Mouse (Mus musculus): ENCODE measurements around the gene Tbc1d25.

DNA sequence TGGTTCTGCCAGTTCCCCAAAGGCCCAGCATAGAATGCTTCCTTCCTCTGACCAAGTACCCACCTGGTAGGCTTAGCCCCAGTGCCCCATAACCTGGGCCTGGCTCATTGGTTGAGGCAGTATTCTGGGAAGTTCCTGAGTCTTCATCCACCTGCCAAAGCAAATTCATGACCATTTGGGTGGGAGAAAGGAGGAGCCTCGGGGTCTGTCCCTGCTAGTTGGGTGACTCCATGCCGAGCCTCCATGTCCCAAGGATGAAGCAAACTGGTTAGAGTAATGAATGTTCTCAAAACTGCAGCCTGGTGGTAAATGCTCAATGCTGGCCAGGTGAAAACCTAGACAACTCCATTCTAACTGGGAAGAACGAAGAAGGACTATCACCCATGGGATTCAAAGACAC lies 34.9 kb downstream of the Tbc1d25 start:
- TF ChIP-seq CTCF (IDR thresholded peaks at IDR 0.05; ENCODE audit: borderline replicate concordance, insufficient read depth, low read length), result no peak
- TF ChIP-seq POLR2A (IDR thresholded peaks at IDR 0.05; ENCODE audit: low read depth, low read length), result no peak

Data from embryonic fibroblast, embryonic 13.5 days (primary cell).